Mouse (Mus musculus) forebrain, embryonic 16.5 days (tissue): ENCODE data around the gene Ap4b1. TPM values are rescaled to one million over a fixed set of nuclear protein-coding genes. Genes with fewer than 3 reads are reported as not detected.
"Not testable (repeated sequence)": the region's sequence is repeated elsewhere in the genome, so short reads cannot be mapped to it uniquely, and the experiment has no call there.

Experiments
- ATAC-seq: fragments of 200-750 bp; cut with Nextera tagmentation; 2 replicates; pipeline ENCODE4 v1.8.0; 2017; ENCODE audit warnings: mild to moderate bottlenecking, moderate library complexity
- H3K27ac ChIP-seq: fragments of 300-500 bp; sonication (generic); 2 replicates; pipeline ENCODE4 v1.5.1; 2014; ENCODE audit warnings: low read length, control low read depth
- H3K27me3 ChIP-seq: fragments of 300-500 bp; sonication (generic); replicated peaks from 2 replicates; pipeline ENCODE4 v1.6.1; 2014; ENCODE audit warnings: low read length; ENCODE audit not compliant: control insufficient read depth, insufficient read depth
- H3K36me3 ChIP-seq: fragments of 300-500 bp; sonication (generic); 2 replicates; pipeline ENCODE4 v1.6.1; 2014; ENCODE audit not compliant: control insufficient read depth, insufficient read depth
- H3K4me1 ChIP-seq: fragments of 300-500 bp; sonication (generic); replicated peaks from 2 replicates; pipeline ENCODE4 v1.6.1; 2014; ENCODE audit warnings: low read length; ENCODE audit not compliant: control insufficient read depth, insufficient read depth
- H3K4me2 ChIP-seq: fragments of 300-500 bp; sonication (generic); 2 replicates; pipeline ENCODE4 v1.6.1; 2014; ENCODE audit warnings: mild to moderate bottlenecking, low read length, control low read depth
- H3K4me3 ChIP-seq: fragments of 300-500 bp; sonication (generic); replicated peaks from 2 replicates; pipeline ENCODE4 v1.5.1; 2014; ENCODE audit warnings: mild to moderate bottlenecking, low read length, control low read depth
- H3K9ac ChIP-seq: fragments of 300-500 bp; sonication (generic); replicated peaks from 2 replicates; pipeline ENCODE4 v1.6.1; 2014; ENCODE audit warnings: low read depth, low read length, control low read depth
- H3K9me3 ChIP-seq: fragments of 300-500 bp; sonication (generic); 2 replicates; pipeline ENCODE4 v1.6.1; 2016; ENCODE audit warnings: low read length; ENCODE audit not compliant: control insufficient read depth
- WGBS: fragments of 180-500 bp; shearing (Covaris S2); extraction: QIAGEN DNeasy Blood & Tissue Kit; methylation state at CpG from one replicate; pipeline ENCODE4 v1.1.7; 2014; 5-methylcytosine and 5-hydroxymethylcytosine counted together
- polyA plus RNA-seq: library from polyadenylated mRNA; unstranded; fragments of >200 nt; fragmentation: Nextera tagmentation; extraction: Ambion mirVana; gene quantifications from 2 replicates; pipeline ENCODE4 v1.2.1, GENCODE M21; 2015

Gene Ap4b1
- polyA plus RNA-seq, 1 experiment from 2014 or later, result 24.2 TPM

GRCm38 (mm10) chr3:103792111-103792406 lies 17.3 kb upstream of the Ap4b1 start:
- H3K36me3 ChIP-seq, H3K27ac ChIP-seq, H3K9ac ChIP-seq, ATAC-seq, H3K9me3 ChIP-seq, H3K27me3 ChIP-seq, H3K4me3 ChIP-seq: not testable (repeated sequence)
- H3K4me1 ChIP-seq, result peaks cover 23% of the 10 kb centered on the region
- peak overlapping the region; percentile 72 for H3K4me2 ChIP-seq
- 87% methylated on average over 5 of the region's 5 CpGs for WGBS

GRCm38 (mm10) chr3:103792566-103792965 lies 16.8 kb upstream of the Ap4b1 start:
- no peak overlapping the region for H3K4me3 ChIP-seq
- H3K9me3 ChIP-seq, result no peaks in the 10 kb centered on the region
- no peak overlapping the region for H3K27ac ChIP-seq
- H3K4me2 ChIP-seq, result no peak overlapping the region
- H3K27me3 ChIP-seq, result no peaks in the 10 kb centered on the region; the same call in 1 of the 2 replicates
- ATAC-seq, result no peak
- no peaks in the 10 kb centered on the region for H3K36me3 ChIP-seq
- peaks cover 23% of the 10 kb centered on the region for H3K4me1 ChIP-seq
- H3K9ac ChIP-seq, result no peak overlapping the region
- WGBS, result 81% methylated on average over 1 of the region's 1 CpGs

DNA sequence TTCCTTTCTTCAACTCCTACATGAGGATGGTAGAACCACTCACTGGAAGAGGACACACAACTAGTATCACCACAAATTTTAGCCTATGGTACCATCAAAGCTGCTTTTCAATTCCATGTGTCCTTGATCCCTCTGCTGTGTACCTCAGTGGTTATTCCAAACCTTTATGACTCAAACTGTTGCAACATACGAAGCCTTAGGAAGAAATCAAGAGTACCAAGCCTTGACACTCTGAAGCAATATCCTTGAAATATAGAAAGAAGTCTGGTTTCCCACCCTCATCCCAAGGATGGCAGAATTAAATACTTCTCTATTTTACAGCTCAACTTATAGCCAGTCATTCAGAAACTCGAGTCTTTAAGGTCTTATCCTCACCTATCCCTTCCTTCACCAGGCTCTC lies 12.9 kb upstream of the Ap4b1 start:
- no peak overlapping the region for H3K9ac ChIP-seq
- H3K4me2 ChIP-seq, result no peak overlapping the region
- H3K4me3 ChIP-seq, result no peak overlapping the region
- H3K4me1 ChIP-seq, result peaks cover 4% of the 10 kb centered on the region; the same call in 1 of the 2 replicates
- ATAC-seq, result no peak
- no peaks in the 10 kb centered on the region for H3K9me3 ChIP-seq
- H3K27ac ChIP-seq, result no peak overlapping the region
- 59% methylated on average over 2 of the region's 2 CpGs for WGBS
- H3K36me3 ChIP-seq, result no peaks in the 10 kb centered on the region
- no peaks in the 10 kb centered on the region; the same call in 1 of the 2 replicates for H3K27me3 ChIP-seq

GRCm38 (mm10) chr3:103799507-103799906 lies 9.8 kb upstream of the Ap4b1 start:
- no peak for ATAC-seq
- Histone ChIP-seq H3K4me2 (no peak overlapping the region), H3K4me3 (no peak overlapping the region), H3K27ac (no peak overlapping the region), H3K9me3 (no peaks in the 10 kb centered on the region), H3K36me3 (peaks cover 15% of the 10 kb centered on the region), H3K4me1 (no peaks in the 10 kb centered on the region), H3K9ac (no peak overlapping the region), H3K27me3 (no peaks in the 10 kb centered on the region)
- WGBS, result 89% methylated on average over 2 of the region's 2 CpGs

DNA sequence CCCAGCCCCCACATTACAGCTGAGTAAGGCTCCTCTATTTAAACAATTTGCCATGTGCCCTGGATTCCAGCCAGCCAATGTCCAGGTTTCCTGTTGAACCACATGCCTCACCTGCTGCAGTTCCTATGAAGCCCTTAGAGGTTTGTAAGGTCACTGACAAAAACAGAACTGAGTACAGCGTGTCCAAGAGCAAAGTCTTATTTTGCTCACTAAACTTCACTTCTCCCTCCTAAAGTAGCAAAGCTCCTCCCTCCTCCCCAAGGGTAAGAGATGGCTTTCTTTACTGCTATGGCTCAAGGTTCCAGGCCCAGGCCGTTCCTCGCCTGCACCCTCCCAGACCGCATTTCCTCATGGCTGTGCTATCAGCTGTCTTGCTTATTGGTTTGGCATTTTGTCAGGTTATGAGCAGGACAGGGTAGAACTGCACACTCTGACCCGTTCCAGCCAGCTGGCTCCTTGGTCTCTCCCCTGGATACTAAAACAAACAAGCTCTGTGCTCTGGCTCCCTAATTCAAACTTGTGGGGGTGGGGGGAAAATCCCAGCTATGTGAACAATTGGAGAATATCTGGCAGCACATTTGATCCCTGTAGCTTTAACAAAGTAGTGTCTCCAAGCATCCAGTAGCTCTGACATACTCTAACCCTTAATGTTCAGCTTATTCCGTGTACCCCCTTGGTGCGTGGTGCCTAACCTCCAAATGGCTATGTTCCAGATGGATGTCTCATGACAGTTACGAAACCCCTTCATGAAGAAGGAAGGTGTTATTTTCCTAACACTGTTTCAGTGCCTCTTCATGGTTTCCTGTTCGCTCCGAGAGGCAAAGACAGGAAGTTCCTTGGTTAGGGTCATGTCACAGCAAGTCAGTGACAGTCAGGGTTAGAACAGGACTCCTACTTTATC lies 7.4 kb upstream of the Ap4b1 start:
- Histone ChIP-seq H3K36me3 (peaks cover 19% of the 10 kb centered on the region), H3K4me2 (no peak overlapping the region), H3K4me1 (no peaks in the 10 kb centered on the region), H3K4me3 (no peak overlapping the region), H3K9me3 (no peaks in the 10 kb centered on the region), H3K9ac (no peak overlapping the region), H3K27ac (peak overlapping the region; percentile 4; the same call in 1 of the 2 replicates), H3K27me3 (no peaks in the 10 kb centered on the region)
- no peak for ATAC-seq
- WGBS, result 87% methylated on average over 10 of the region's 10 CpGs

GRCm38 (mm10) chr3:103802861-103803260 lies 6.5 kb upstream of the Ap4b1 start:
- WGBS, result 91% methylated on average over 8 of the region's 8 CpGs

GRCm38 (mm10) chr3:103805671-103806070 lies 3.6 kb upstream of the Ap4b1 start:
- Histone ChIP-seq H3K4me2 (no peak overlapping the region), H3K9me3 (no peaks in the 10 kb centered on the region), H3K4me1 (peaks cover 15% of the 10 kb centered on the region), H3K27me3 (no peaks in the 10 kb centered on the region), H3K4me3 (no peak overlapping the region), H3K27ac (no peak overlapping the region), H3K9ac (no peak overlapping the region), H3K36me3 (peaks cover 19% of the 10 kb centered on the region)
- no peak for ATAC-seq
- 93% methylated on average over 1 of the region's 1 CpGs for WGBS

More at GRCm38 (mm10) chr3:103802861-103803260, 6.5 kb upstream of the Ap4b1 start:
- Histone ChIP-seq H3K27me3 (no peaks in the 10 kb centered on the region), H3K4me2 (no peak overlapping the region), H3K36me3 (peaks cover 19% of the 10 kb centered on the region), H3K4me1 (peaks cover 2% of the 10 kb centered on the region), H3K9ac (no peak overlapping the region), H3K4me3 (no peak overlapping the region), H3K9me3 (no peaks in the 10 kb centered on the region), H3K27ac (no peak overlapping the region)
- ATAC-seq, result no peak

- H3K9ac ChIP-seq, result peak overlapping the region; percentile 75
- H3K4me1 ChIP-seq, result peaks cover 15% of the 10 kb centered on the region
- peak overlapping the region; percentile 87 for H3K27ac ChIP-seq
- peak overlapping the region; percentile 68 for H3K4me2 ChIP-seq
- H3K9me3 ChIP-seq, result no peaks in the 10 kb centered on the region
- 2% methylated on average over 14 of the region's 14 CpGs for WGBS
- peak; percentile 43 for ATAC-seq
- H3K27me3 ChIP-seq, result no peaks in the 10 kb centered on the region
- peak overlapping the region; percentile 49 for H3K4me3 ChIP-seq
- peaks cover 4% of the 10 kb centered on the region; the same call in 1 of the 2 replicates for H3K36me3 ChIP-seq
These were observed 455 bp downstream of the Ap4b1 start for GRCm38 (mm10) chr3:103809799-103810150.

DNA sequence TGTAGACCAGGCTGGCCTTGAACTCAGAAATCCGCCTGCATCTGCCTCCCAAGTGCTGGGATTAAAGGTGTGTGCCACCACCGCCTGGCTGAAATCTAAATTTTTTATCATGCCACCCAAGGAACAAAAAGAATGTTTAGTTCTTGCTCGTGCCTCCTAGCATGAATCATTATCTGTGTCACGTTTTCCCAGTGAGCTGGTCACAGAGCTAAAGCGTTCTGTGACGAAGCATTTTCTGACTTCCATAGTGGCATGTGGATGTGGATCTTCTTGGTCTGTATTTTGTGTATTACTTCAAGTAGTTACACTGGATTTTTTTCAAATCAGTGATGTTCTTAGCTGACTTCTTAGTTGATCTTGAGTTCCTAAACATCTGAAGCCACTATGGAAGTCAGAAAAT lies 1.6 kb downstream of the Ap4b1 start:
- peaks cover 15% of the 10 kb centered on the region for H3K4me1 ChIP-seq
- H3K4me3 ChIP-seq, result no peak overlapping the region
- no peak for ATAC-seq
- peaks cover 4% of the 10 kb centered on the region; the same call in 1 of the 2 replicates for H3K36me3 ChIP-seq
- no peak overlapping the region for H3K4me2 ChIP-seq
- H3K9me3 ChIP-seq, result no peaks in the 10 kb centered on the region
- WGBS, result 89% methylated on average over 6 of the region's 6 CpGs
- no peak overlapping the region for H3K9ac ChIP-seq
- H3K27ac ChIP-seq, result no peak overlapping the region
- H3K27me3 ChIP-seq, result no peaks in the 10 kb centered on the region
